Mouse (Mus musculus) limb, embryonic 11.5 days (tissue): ENCODE results near the gene M6pr. TPM values are rescaled to one million over a fixed set of nuclear protein-coding genes. Genes with fewer than 3 reads are reported as not detected.

Experiments used
- ATAC-seq: fragments of 200-750 bp; cut with Nextera tagmentation; 2 replicates; pipeline ENCODE4 v1.8.0; 2017; ENCODE audit warnings: low read depth; ENCODE audit not compliant: insufficient number of reproducible peaks, low FRiP score, low TSS enrichment
- DNase-seq: peaks from one replicate; pipeline ENCODE4 v3.0.0-alpha.2; 2015; ENCODE audit warnings: low spot score
- H3K27ac ChIP-seq: fragments of 300-500 bp; sonication (generic); replicated peaks from 2 replicates; pipeline ENCODE4 v1.5.1; 2014; ENCODE audit warnings: low read depth, mild to moderate bottlenecking, low read length
- H3K27me3 ChIP-seq: fragments of 300-500 bp; sonication (generic); 2 replicates; pipeline ENCODE4 v1.6.1; 2014; ENCODE audit warnings: mild to moderate bottlenecking, low read length, mixed read lengths; ENCODE audit not compliant: control insufficient read depth, insufficient read depth
- H3K36me3 ChIP-seq: fragments of 300-500 bp; sonication (generic); 2 replicates; pipeline ENCODE4 v1.6.1; 2014; ENCODE audit warnings: mild to moderate bottlenecking, low read length, moderate library complexity, mixed read lengths; ENCODE audit not compliant: control insufficient read depth, insufficient read depth
- H3K4me1 ChIP-seq: fragments of 300-500 bp; sonication (generic); 2 replicates; pipeline ENCODE4 v1.6.1; 2014; ENCODE audit warnings: low read length, mixed read lengths; ENCODE audit not compliant: control insufficient read depth, insufficient read depth
- H3K4me2 ChIP-seq: fragments of 300-500 bp; sonication (generic); 2 replicates; pipeline ENCODE4 v1.6.1; 2014; ENCODE audit warnings: low read depth, mild to moderate bottlenecking, moderate library complexity; ENCODE audit not compliant: severe bottlenecking
- H3K4me3 ChIP-seq: fragments of 300-500 bp; sonication (generic); 2 replicates; pipeline ENCODE4 v1.5.1; 2014; ENCODE audit warnings: low read depth, low read length
- H3K9ac ChIP-seq: fragments of 300-500 bp; sonication (generic); 2 replicates; pipeline ENCODE4 v1.6.1; 2014; ENCODE audit warnings: mild to moderate bottlenecking, low read length
- H3K9me3 ChIP-seq: fragments of 300-500 bp; sonication (generic); 2 replicates; pipeline ENCODE4 v1.6.1; 2016; ENCODE audit warnings: low read length; ENCODE audit not compliant: control insufficient read depth
- WGBS: fragments of 180-500 bp; shearing (Covaris S2); extraction: QIAGEN DNeasy Blood & Tissue Kit; methylation state at CpG from one replicate; pipeline ENCODE4 v1.1.7; 2014; 5-methylcytosine and 5-hydroxymethylcytosine counted together
- polyA plus RNA-seq: library from polyadenylated mRNA; unstranded; fragments of >200 nt; fragmentation: Nextera tagmentation; extraction: Ambion mirVana; gene quantifications from 2 replicates; pipeline ENCODE4 v1.2.1, GENCODE M21; 2014

Gene M6pr
- polyA plus RNA-seq, 1 experiment from 2014 or later, result 82.0 TPM

DNA sequence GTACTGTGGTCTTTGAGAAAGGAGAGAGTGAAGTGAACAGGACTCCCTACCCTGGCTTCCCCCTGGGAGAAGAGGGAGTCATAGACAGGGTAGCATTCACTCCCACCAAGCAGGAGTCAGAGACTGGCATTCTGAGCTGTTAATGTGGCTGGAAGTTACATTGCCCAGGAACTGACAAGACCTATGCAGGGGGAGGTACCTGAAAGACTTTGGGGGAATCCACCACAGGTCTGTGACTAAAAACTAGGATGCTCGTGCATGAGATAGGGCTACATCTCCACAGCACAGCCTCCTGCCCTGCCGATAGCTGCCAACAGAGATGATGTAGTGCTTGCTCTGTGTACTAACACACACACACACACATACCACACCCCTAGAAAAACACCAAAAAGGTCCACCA, 25.1 kb upstream of the M6pr start:
- Histone ChIP-seq H3K4me2 (no peak overlapping the region), H3K36me3 (no peaks in the 10 kb centered on the region), H3K27me3 (no peaks in the 10 kb centered on the region), H3K4me3 (no peak overlapping the region), H3K4me1 (no peaks in the 10 kb centered on the region), H3K9me3 (no peaks in the 10 kb centered on the region), H3K27ac (no peak overlapping the region), H3K9ac (no peak overlapping the region)
- DNase-seq (no peak), ATAC-seq (no peak)
- whole genome bisulfite sequencing, result 88% methylated on average over 2 of the region's 2 CpGs

GRCm38 (mm10) chr6:122284304-122284703, 24.2 kb upstream of the M6pr start:
- Histone ChIP-seq H3K27ac (no peak overlapping the region), H3K27me3 (no peaks in the 10 kb centered on the region), H3K36me3 (no peaks in the 10 kb centered on the region), H3K9ac (no peak overlapping the region), H3K4me3 (no peak overlapping the region), H3K4me2 (no peak overlapping the region), H3K9me3 (no peaks in the 10 kb centered on the region), H3K4me1 (no peaks in the 10 kb centered on the region)
- DNase-seq, result no peak
- 83% methylated on average over 4 of the region's 4 CpGs for WGBS
- ATAC-seq, result no peak

- ATAC-seq (no peak), DNase-seq (no peak)
- H3K36me3 ChIP-seq, result no peaks in the 10 kb centered on the region
- H3K4me1 ChIP-seq, result no peaks in the 10 kb centered on the region
- H3K9me3 ChIP-seq, result no peaks in the 10 kb centered on the region
- no peak overlapping the region for H3K4me3 ChIP-seq
- no peaks in the 10 kb centered on the region for H3K27me3 ChIP-seq
- H3K9ac ChIP-seq, result no peak overlapping the region
- no peak overlapping the region for H3K4me2 ChIP-seq
- H3K27ac ChIP-seq, result no peak overlapping the region
- WGBS, result 68% methylated on average over 1 of the region's 1 CpGs
Observed at GRCm38 (mm10) chr6:122284823-122285222, 23.7 kb upstream of the M6pr start.

DNA sequence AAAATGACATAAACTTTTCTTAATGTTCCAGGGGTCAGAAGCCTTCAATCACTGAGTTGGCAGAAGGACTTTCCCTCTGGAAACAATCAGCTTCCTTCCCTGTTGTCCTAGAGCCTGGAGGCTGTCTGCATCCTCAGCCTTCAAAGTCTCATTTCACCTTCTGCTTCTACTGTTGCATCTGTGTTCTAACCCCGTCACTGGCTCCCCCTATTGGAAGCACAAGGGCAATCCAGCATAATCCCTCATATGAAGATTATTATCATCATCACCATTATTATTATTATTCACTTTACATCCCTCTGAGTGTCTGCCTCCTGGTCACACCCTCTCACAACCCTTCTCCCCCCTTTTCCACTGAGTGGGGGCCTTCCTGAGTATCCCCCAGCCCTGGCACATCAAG, 20.3 kb upstream of the M6pr start:
- H3K9ac ChIP-seq, result no peak overlapping the region
- no peak overlapping the region for H3K27ac ChIP-seq
- DNase-seq (no peak), ATAC-seq (no peak)
- WGBS, result 74% methylated on average over 1 of the region's 1 CpGs
- H3K4me3 ChIP-seq, result no peak overlapping the region
- H3K27me3 ChIP-seq, result no peaks in the 10 kb centered on the region
- no peak overlapping the region for H3K4me2 ChIP-seq
- no peaks in the 10 kb centered on the region for H3K36me3 ChIP-seq
- no peaks in the 10 kb centered on the region for H3K4me1 ChIP-seq
- H3K9me3 ChIP-seq, result no peaks in the 10 kb centered on the region

- H3K4me3 ChIP-seq, result no peak overlapping the region
- no peak for ATAC-seq
- no peak overlapping the region for H3K9ac ChIP-seq
- 83% methylated on average over 1 of the region's 1 CpGs for WGBS
- H3K36me3 ChIP-seq, result no peaks in the 10 kb centered on the region
- no peak overlapping the region for H3K4me2 ChIP-seq
- no peak overlapping the region for H3K27ac ChIP-seq
- H3K27me3 ChIP-seq, result no peaks in the 10 kb centered on the region
- DNase-seq, result no peak
- no peaks in the 10 kb centered on the region for H3K9me3 ChIP-seq
- no peaks in the 10 kb centered on the region for H3K4me1 ChIP-seq
Observed at GRCm38 (mm10) chr6:122289313-122289712, 19.2 kb upstream of the M6pr start.

DNA sequence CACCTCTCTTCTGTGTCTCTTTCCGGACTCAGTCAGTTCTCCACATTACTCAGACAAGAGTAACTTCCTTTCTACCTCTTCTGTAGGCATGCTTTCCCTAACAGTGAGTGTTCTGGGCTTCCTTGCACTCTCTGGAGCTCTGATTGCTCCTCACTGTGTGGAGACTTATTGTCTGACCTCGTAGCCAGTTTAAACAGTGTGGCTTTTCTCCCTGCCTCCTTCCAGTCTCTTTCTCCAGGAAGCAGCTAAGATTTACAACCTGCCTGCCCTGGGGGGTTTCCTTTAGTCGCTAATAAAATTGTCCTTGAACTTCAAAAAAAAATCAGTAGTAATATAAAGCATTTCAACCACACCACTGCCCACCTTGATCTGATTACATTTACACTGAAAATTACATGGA, 18.3 kb upstream of the M6pr start:
- Histone ChIP-seq H3K9ac (no peak overlapping the region), H3K4me2 (no peak overlapping the region), H3K4me3 (no peak overlapping the region), H3K9me3 (no peaks in the 10 kb centered on the region), H3K36me3 (no peaks in the 10 kb centered on the region), H3K27me3 (no peaks in the 10 kb centered on the region), H3K27ac (peak overlapping the region; percentile 44; the same call in 1 of the 2 replicates), H3K4me1 (no peaks in the 10 kb centered on the region)
- 10% methylated on average over 3 of the region's 3 CpGs for WGBS
- peak; percentile 69 for ATAC-seq
- DNase-seq, result peak; percentile 76

GRCm38 (mm10) chr6:122291264-122291663, 17.3 kb upstream of the M6pr start:
- Histone ChIP-seq H3K27me3 (no peaks in the 10 kb centered on the region), H3K4me1 (no peaks in the 10 kb centered on the region), H3K9me3 (no peaks in the 10 kb centered on the region), H3K4me2 (no peak overlapping the region), H3K4me3 (no peak overlapping the region), H3K36me3 (no peaks in the 10 kb centered on the region), H3K27ac (no peak overlapping the region; the same call in 1 of the 2 replicates), H3K9ac (no peak overlapping the region)
- DNase-seq (no peak), ATAC-seq (no peak)
- 75% methylated on average over 2 of the region's 2 CpGs for WGBS

DNA sequence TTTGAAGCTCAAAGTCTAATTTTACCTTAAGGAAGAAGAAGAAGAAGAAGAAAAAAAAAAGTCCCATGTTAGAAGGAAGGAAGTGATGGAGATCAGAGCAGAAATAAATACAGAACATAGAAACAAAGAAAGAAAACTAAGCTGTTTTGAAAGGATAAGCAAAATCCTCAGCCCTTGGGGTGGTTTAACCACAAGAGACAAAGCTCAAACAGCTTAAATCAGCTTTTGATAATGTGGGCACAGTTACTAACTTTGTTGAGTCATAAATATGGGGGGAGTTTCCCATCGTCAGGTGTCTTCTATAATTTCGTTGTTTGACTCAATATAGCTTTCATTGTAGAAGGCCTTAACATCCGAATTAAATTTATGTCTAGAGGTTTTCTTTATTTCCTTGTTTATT, 16.8 kb upstream of the M6pr start:
- ATAC-seq (no peak), DNase-seq (no peak)
- Histone ChIP-seq H3K9me3 (no peaks in the 10 kb centered on the region), H3K4me3 (no peak overlapping the region), H3K4me1 (no peaks in the 10 kb centered on the region), H3K27ac (no peak overlapping the region), H3K9ac (no peak overlapping the region), H3K4me2 (no peak overlapping the region), H3K36me3 (no peaks in the 10 kb centered on the region), H3K27me3 (no peaks in the 10 kb centered on the region)
- WGBS, result 76% methylated on average over 3 of the region's 3 CpGs

- DNase-seq, result no peak
- no peak for ATAC-seq
- Histone ChIP-seq H3K9me3 (no peaks in the 10 kb centered on the region), H3K4me3 (no peak overlapping the region), H3K4me2 (no peak overlapping the region), H3K9ac (no peak overlapping the region), H3K4me1 (no peaks in the 10 kb centered on the region), H3K36me3 (no peaks in the 10 kb centered on the region), H3K27ac (no peak overlapping the region), H3K27me3 (no peaks in the 10 kb centered on the region)
- WGBS, result 55% methylated on average over 2 of the region's 2 CpGs
Observed at GRCm38 (mm10) chr6:122292184-122292583, 16.3 kb upstream of the M6pr start.
